Mouse (Mus musculus): ENCODE data around the gene Dtnb. TPM values are rescaled to one million over a fixed set of nuclear protein-coding genes. Genes with fewer than 3 reads are reported as not detected.
"Not testable (repeated sequence)": the region's sequence is repeated elsewhere in the genome, so short reads cannot be mapped to it uniquely, and the experiment has no call there.

The Dtnb gene
- 42.7 and 43.7 TPM in 2 replicates for polyA plus RNA-seq (2016; fragmentation: Nextera tagmentation; extraction: Ambion mirVana)

GRCm38 (mm10) chr12:3571787-3572580 lies at the start of gene Dtnb:
Gene Dtnb, plus strand, starts transcription at chr12:3572381.
- WGBS = 2% methylated on average over 81 of the region's 85 CpGs
- Histone ChIP-seq H3K4me1 (peaks cover 11% of the 10 kb centered on the region), H3K27ac (peak within 1 kb of the TSS; percentile 95), H3K36me3 (no peaks in the 10 kb centered on the region), H3K4me3 (peak within 1 kb of the TSS; percentile 83), H3K9me3 (replicated peaks) (no peaks in the 10 kb centered on the region), H3K27me3 (ENCODE audit: low read depth, poor library complexity, severe bottlenecking) (no peaks in the 10 kb centered on the region)
- peak; percentile 83 for DNase-seq (ENCODE audit: low spot score)

DNA sequence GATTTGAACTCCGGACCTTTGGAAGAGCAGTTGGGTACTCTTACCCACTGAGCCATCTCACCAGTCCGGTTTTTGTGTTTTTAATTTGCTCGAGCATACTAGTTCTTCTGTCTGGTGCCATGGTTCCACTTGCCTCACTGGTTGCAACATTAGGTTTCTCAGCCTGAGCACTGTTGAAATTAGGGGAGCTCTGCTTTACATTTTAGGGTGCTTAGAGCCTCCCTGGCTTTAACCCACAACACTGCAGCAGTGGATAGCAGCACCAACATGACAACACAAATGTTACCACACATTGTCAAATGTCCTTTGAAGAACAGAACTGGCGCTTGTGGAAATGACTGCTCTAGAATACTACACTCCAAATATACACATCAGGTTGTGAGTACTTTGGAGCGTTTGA lies 46.6 kb upstream of the Dtnb start:
- 94% methylated on average over 5 of the region's 5 CpGs for WGBS
- Histone ChIP-seq H3K36me3 (no peaks in the 10 kb centered on the region), H3K4me1 (no peaks in the 10 kb centered on the region)

DNA sequence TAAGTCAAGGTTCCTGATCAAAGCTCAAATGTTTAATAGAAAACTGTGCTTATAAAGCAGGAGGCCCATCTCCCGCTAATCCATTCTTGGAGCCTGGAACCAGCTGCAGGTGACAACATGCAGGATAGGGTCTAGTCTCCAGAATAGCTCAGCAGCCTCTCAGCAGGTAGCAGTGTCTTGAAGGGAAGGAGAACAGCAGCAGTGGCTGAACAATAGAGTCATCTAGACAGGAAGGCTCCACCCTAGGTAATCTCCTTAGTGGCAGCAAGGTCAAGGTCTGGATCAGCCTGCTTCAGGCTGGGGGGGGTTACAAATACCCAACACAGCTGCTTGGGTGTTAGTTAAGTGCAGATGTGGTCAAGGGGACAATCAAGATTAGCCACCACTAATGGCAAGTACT lies 36.7 kb upstream of the Dtnb start:
- DNase-seq (ENCODE audit: low spot score); H3K27me3 ChIP-seq (ENCODE audit: low read depth, poor library complexity, severe bottlenecking); H3K9me3 ChIP-seq (replicated peaks); H3K27ac ChIP-seq; H3K4me1 ChIP-seq; H3K4me3 ChIP-seq; H3K36me3 ChIP-seq: not testable (repeated sequence)
- WGBS = 88% methylated on average over 1 of the region's 1 CpGs

More for the DNA sequence above, 46.6 kb upstream of the Dtnb start:
- Histone ChIP-seq H3K9me3 (replicated peaks) (no peaks in the 10 kb centered on the region), H3K27me3 (ENCODE audit: low read depth, poor library complexity, severe bottlenecking) (no peaks in the 10 kb centered on the region), H3K27ac (no peak overlapping the region), H3K4me3 (no peak overlapping the region)
- DNase-seq (ENCODE audit: low spot score) = no peak

- WGBS = 75% methylated on average over 3 of the region's 3 CpGs
- Histone ChIP-seq H3K36me3 (no peaks in the 10 kb centered on the region), H3K9me3 (replicated peaks) (no peaks in the 10 kb centered on the region), H3K4me3 (no peak overlapping the region), H3K27ac (no peak overlapping the region), H3K27me3 (ENCODE audit: low read depth, poor library complexity, severe bottlenecking) (no peaks in the 10 kb centered on the region), H3K4me1 (no peaks in the 10 kb centered on the region)
- DNase-seq (ENCODE audit: low spot score) = no peak
Measured at GRCm38 (mm10) chr12:3537616-3538015, 34.6 kb upstream of the Dtnb start.

DNA sequence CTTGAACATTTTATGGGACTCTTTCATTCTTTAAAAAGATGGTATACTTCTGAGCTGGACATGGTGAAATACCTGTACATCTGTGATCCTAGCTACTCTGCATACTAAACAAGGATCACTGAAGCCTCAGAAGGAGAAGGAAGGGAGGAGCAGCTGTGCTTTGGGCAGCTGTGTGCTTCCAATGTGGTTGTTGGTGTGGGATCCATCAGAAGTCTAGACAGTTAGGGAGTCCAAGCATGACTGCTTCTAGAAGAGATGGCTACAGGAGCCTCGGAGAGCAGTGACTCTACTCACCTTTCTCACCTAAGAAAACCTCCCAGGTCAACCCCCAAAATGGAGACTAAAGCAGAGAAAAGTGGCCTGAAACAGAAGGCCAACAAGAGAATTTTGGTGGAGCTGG lies 34.1 kb upstream of the Dtnb start:
- no peaks in the 10 kb centered on the region for H3K4me1 ChIP-seq
- H3K4me3 ChIP-seq = no peak overlapping the region
- no peaks in the 10 kb centered on the region for H3K27me3 ChIP-seq (ENCODE audit: low read depth, poor library complexity, severe bottlenecking)
- DNase-seq (ENCODE audit: low spot score) = no peak
- H3K36me3 ChIP-seq = no peaks in the 10 kb centered on the region
- no peaks in the 10 kb centered on the region for H3K9me3 ChIP-seq (replicated peaks)
- WGBS = 83% methylated on average over 1 of the region's 1 CpGs
- no peak overlapping the region for H3K27ac ChIP-seq

DNA sequence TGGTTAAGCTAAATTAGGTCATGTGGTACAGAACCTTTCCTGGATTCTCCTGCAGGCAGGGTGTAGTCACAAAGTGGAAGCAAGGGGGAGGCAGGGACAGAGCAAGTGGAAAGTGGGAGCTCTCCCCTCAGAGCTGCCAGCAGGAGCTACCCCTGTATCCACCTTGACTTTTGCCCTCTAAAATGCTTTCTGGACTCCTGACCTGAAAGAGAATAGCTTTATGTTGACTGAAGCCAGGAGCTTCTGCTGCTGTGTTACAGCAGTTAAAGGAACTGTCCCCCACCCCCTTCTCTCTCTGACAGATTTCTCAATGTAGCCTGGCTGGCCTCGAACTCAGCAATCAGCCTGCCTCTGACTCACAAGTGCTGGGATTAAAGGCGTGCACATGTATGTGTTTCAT lies 32.6 kb upstream of the Dtnb start:
- DNase-seq (ENCODE audit: low spot score) = no peak
- Histone ChIP-seq H3K27me3 (ENCODE audit: low read depth, poor library complexity, severe bottlenecking) (no peaks in the 10 kb centered on the region), H3K4me3 (no peak overlapping the region), H3K9me3 (replicated peaks) (no peaks in the 10 kb centered on the region), H3K36me3 (no peaks in the 10 kb centered on the region), H3K27ac (no peak overlapping the region), H3K4me1 (no peaks in the 10 kb centered on the region)
- 75% methylated on average over 2 of the region's 2 CpGs for WGBS

- Histone ChIP-seq H3K4me1 (no peaks in the 10 kb centered on the region), H3K27ac (no peak overlapping the region), H3K9me3 (replicated peaks) (no peaks in the 10 kb centered on the region), H3K36me3 (no peaks in the 10 kb centered on the region), H3K4me3 (no peak overlapping the region), H3K27me3 (ENCODE audit: low read depth, poor library complexity, severe bottlenecking) (no peaks in the 10 kb centered on the region)
- WGBS = 91% methylated on average over 7 of the region's 7 CpGs
- DNase-seq (ENCODE audit: low spot score) = no peak
Measured at GRCm38 (mm10) chr12:3540871-3541270, 31.3 kb upstream of the Dtnb start.

- H3K4me1 ChIP-seq = peaks cover 7% of the 10 kb centered on the region
- 85% methylated on average over 3 of the region's 3 CpGs for WGBS
Measured at GRCm38 (mm10) chr12:3545451-3545850, 26.7 kb upstream of the Dtnb start.

GRCm38 (mm10) chr12:3546121-3546658 lies 26.0 kb upstream of the Dtnb start:
- Histone ChIP-seq H3K27ac (no peak overlapping the region), H3K4me1 (peaks cover 9% of the 10 kb centered on the region), H3K27me3 (ENCODE audit: low read depth, poor library complexity, severe bottlenecking) (no peaks in the 10 kb centered on the region), H3K9me3 (replicated peaks) (no peaks in the 10 kb centered on the region), H3K36me3 (no peaks in the 10 kb centered on the region), H3K4me3 (no peak overlapping the region)
- DNase-seq (ENCODE audit: low spot score) = no peak
- WGBS = 35% methylated on average over 4 of the region's 4 CpGs

More at GRCm38 (mm10) chr12:3545451-3545850, 26.7 kb upstream of the Dtnb start:
- H3K36me3 ChIP-seq = no peaks in the 10 kb centered on the region
- no peaks in the 10 kb centered on the region for H3K27me3 ChIP-seq (ENCODE audit: low read depth, poor library complexity, severe bottlenecking)
- no peak overlapping the region for H3K4me3 ChIP-seq
- no peak overlapping the region for H3K27ac ChIP-seq
- H3K9me3 ChIP-seq (replicated peaks) = no peaks in the 10 kb centered on the region
- DNase-seq (ENCODE audit: low spot score) = no peak

DNA sequence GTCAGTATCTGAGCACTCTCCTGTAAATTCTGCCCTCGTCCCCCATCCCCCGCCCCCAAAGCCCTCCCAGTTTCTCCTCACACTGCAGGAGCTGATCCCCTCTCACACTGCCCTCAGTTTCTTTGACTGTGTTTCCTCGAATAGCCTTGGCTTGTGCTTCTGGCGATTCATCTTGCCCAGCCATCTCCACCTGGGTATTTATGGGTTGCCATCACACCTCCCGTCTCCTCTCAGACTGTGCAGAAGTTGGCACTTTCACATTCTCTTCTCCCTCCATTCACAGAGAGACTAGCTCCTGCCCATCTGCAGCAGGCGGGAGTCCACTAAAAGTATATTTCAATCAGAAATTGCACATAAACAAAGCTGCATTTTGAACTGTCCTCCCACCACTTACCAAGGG lies 25.4 kb upstream of the Dtnb start:
- WGBS = 40% methylated on average over 6 of the region's 6 CpGs
- no peak for DNase-seq (ENCODE audit: low spot score)

GRCm38 (mm10) chr12:3547506-3547905 lies 24.7 kb upstream of the Dtnb start:
- no peak for DNase-seq (ENCODE audit: low spot score)
- Histone ChIP-seq H3K27ac (no peak overlapping the region), H3K27me3 (ENCODE audit: low read depth, poor library complexity, severe bottlenecking) (no peaks in the 10 kb centered on the region), H3K9me3 (replicated peaks) (no peaks in the 10 kb centered on the region), H3K36me3 (no peaks in the 10 kb centered on the region), H3K4me3 (no peak overlapping the region), H3K4me1 (peaks cover 9% of the 10 kb centered on the region)
- WGBS = 68% methylated on average over 4 of the region's 4 CpGs

More for the DNA sequence above, 25.4 kb upstream of the Dtnb start:
- H3K36me3 ChIP-seq = no peaks in the 10 kb centered on the region
- H3K27ac ChIP-seq = no peak overlapping the region
- peaks cover 9% of the 10 kb centered on the region for H3K4me1 ChIP-seq
- H3K9me3 ChIP-seq (replicated peaks) = no peaks in the 10 kb centered on the region
- H3K4me3 ChIP-seq = no peak overlapping the region
- no peaks in the 10 kb centered on the region for H3K27me3 ChIP-seq (ENCODE audit: low read depth, poor library complexity, severe bottlenecking)

DNA sequence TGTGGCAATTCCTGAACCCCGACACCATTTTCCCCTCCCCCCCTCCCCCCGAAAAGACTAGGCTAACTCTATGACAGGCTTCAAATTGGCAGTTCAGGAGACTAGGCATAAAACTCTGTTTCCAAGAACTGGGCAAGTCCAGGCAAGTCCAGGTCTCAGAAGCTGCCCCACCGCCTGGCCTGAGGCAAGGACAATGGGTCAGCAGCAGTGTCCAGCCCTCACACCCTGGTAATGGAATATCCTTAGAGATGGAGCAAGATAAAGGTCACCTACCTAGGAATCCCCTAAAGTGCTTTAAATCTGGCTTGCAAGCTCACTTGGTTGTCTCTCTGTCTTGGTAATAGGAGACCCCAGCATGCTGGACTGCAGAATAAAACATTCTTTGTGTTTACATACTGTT lies 24.3 kb upstream of the Dtnb start:
- WGBS = 62% methylated on average over 3 of the region's 3 CpGs
- DNase-seq (ENCODE audit: low spot score) = no peak
- peaks cover 9% of the 10 kb centered on the region for H3K4me1 ChIP-seq
- no peak overlapping the region for H3K4me3 ChIP-seq
- no peaks in the 10 kb centered on the region for H3K36me3 ChIP-seq
- no peaks in the 10 kb centered on the region for H3K27me3 ChIP-seq (ENCODE audit: low read depth, poor library complexity, severe bottlenecking)
- no peaks in the 10 kb centered on the region for H3K9me3 ChIP-seq (replicated peaks)
- H3K27ac ChIP-seq = no peak overlapping the region

DNA sequence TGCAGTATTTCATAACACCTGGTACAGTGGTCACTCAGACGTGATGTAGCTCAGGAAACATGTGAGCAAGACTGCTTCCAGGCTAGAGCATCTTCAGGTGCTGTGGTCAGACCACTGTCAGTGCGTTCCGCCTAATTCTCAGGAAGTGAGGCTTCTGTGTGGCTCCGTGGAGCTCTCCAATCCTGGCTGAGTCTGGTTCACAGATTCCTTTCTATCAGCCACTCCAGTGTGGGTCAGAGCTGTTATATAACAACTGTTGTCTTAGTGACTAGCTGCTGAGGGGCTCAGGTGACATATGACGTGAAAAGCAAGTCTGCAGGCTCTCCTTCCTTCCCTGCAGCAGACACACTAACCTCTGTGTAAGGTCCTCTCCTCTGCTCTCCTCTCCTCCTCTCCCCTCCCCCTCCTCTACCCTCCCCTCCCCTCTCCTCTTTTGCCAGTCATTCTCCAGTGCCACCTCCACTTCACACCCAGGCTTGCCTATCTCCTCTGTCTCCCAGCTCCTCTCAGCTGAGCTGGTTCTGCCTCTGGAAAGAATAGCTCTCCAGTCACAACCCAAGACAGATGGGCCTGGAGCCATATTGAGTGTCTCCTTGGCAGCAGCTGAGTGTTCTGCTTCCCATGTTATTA lies 23.5 kb upstream of the Dtnb start:
- 35% methylated on average over 5 of the region's 5 CpGs for WGBS
- Histone ChIP-seq H3K9me3 (replicated peaks) (no peaks in the 10 kb centered on the region), H3K27me3 (ENCODE audit: low read depth, poor library complexity, severe bottlenecking) (no peaks in the 10 kb centered on the region), H3K27ac (no peak overlapping the region), H3K36me3 (no peaks in the 10 kb centered on the region), H3K4me3 (no peak overlapping the region), H3K4me1 (peaks cover 9% of the 10 kb centered on the region)
- no peak for DNase-seq (ENCODE audit: low spot score)

Data from limb, embryonic 10.5 days (tissue).